11 mouse cellular contexts compared by ENCODE assay signal in the genomic region with DNA sequence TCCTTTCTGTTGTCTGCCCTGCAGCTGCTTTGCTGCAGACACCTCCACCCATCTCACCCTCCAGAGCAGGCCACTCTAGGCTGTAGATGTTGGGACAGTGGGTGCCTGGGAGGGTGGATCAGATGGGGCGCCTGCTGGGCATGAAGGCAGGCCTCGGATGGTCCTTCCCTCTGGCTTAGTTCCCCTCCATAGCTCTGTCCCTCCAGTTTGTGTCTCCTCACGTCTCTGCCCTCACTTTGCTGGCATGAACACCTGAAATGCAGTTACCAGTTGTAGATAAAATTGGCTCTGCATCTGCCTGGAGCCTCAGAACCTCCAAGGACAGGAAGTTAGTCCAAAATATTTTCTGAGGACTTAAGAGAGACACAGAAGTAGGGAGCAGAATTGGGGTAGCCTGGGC. TPM values are rescaled to one million over a fixed set of nuclear protein-coding genes. Genes with fewer than 3 reads are reported as not detected.
A peak's percentile ranks its signal among the peaks of the same experiment; 100 is the strongest.
DNase-seq lines count a peak whose midpoint lies in the region; ATAC-seq and TF ChIP-seq lines count a peak whose summit lies in the region.
"Had no signal": no experiment of that assay in that cellular context is flagged by ENCODE, and none has a peak within 500 bp of the region (broad histone marks: within the 10 kb centered on the region; RNA-seq: fewer than 3 reads in every experiment).

No protein-coding gene starts in this region.

- peak overlapping the region; percentile 88; the same call in 1 of the 2 replicates for H3K4me3 ChIP-seq in kidney, adult 2 months (ENCODE audit: insufficient read depth, low read depth, low read length)
- peak overlapping the region; percentile 97 for H3K4me3 ChIP-seq in E14TG2a.4 (replicated peaks; ENCODE audit: low read length)
- peak overlapping the region; percentile 90 for H3K4me3 ChIP-seq in heart, embryonic 16.5 days (ENCODE audit: low read length)
- no peak overlapping the region for H3K4me3 ChIP-seq in liver, embryonic 14.5 days (ENCODE audit: insufficient read depth in 1 of 2, low read depth in 2 of 2, low read length in 2 of 2)

- no peak for TF ChIP-seq POLR2A in kidney, adult 2 months (IDR thresholded peaks at IDR 0.05; ENCODE audit: low read depth, low read length)

- TF ChIP-seq EP300 in liver, embryonic 14.5 days (IDR thresholded peaks at IDR 0.05; ENCODE audit: low read depth), result no peak

- no peaks in the 10 kb centered on the region for H3K27me3 ChIP-seq in kidney, adult 2 months (replicated peaks; ENCODE audit: control insufficient read depth, insufficient read depth, low read length)
- no peaks in the 10 kb centered on the region for H3K27me3 ChIP-seq in E14TG2a.4 (ENCODE audit: insufficient read depth, low read length)
- no peaks in the 10 kb centered on the region for H3K27me3 ChIP-seq in heart, embryonic 16.5 days (ENCODE audit: control insufficient read depth, insufficient read depth, low read length)
- H3K27me3 ChIP-seq in liver, embryonic 14.5 days (ENCODE audit: control insufficient read depth, insufficient read depth, low read length), result no peaks in the 10 kb centered on the region; the same call in 1 of the 2 replicates

- H3K9ac ChIP-seq in heart, embryonic 16.5 days (ENCODE audit: low read length), result peak overlapping the region; percentile 68
- no peak overlapping the region for H3K9ac ChIP-seq in liver, embryonic 14.5 days (replicated peaks)

- H3K27ac ChIP-seq in kidney, adult 2 months (ENCODE audit: insufficient read depth, low read depth, low read length), result peak overlapping the region; percentile 36; the same call in 1 of the 2 replicates
- peak overlapping the region; percentile 97 for H3K27ac ChIP-seq in heart, embryonic 16.5 days (ENCODE audit: low read length)
- H3K27ac ChIP-seq in liver, embryonic 14.5 days, result no peak overlapping the region

- H3K9me3 ChIP-seq in E14TG2a.4 (ENCODE audit: low read length), result no peaks in the 10 kb centered on the region
- no peaks in the 10 kb centered on the region for H3K9me3 ChIP-seq in heart, embryonic 16.5 days (replicated peaks; ENCODE audit: control insufficient read depth, low read length)
- H3K9me3 ChIP-seq in liver, embryonic 14.5 days (ENCODE audit: control insufficient read depth, low read length), result no peaks in the 10 kb centered on the region

- no peak for ATAC-seq in heart, embryonic 16.5 days (replicated peaks; ENCODE audit: extremely low read depth, insufficient read depth, low FRiP score)
- no peak for ATAC-seq in liver, embryonic 14.5 days (ENCODE audit: insufficient read depth)
- ATAC-seq in erythroid progenitor cell, adult 5-6 weeks (replicated peaks; ENCODE audit: low FRiP score, poor library complexity, severe bottlenecking), result no peak
- ATAC-seq: inflammation-experienced regulatory T-cells, adult 6 months had no signal

- H3K36me3 ChIP-seq in kidney, adult 2 months (ENCODE audit: control insufficient read depth, insufficient read depth, low read length), result no peaks in the 10 kb centered on the region
- H3K36me3 ChIP-seq in E14TG2a.4 (ENCODE audit: insufficient read depth, low read length), result peaks cover 82% of the 10 kb centered on the region
- H3K36me3 ChIP-seq in heart, embryonic 16.5 days (ENCODE audit: control insufficient read depth, insufficient read depth), result peaks cover 25% of the 10 kb centered on the region
- no peaks in the 10 kb centered on the region for H3K36me3 ChIP-seq in liver, embryonic 14.5 days (replicated peaks; ENCODE audit: control insufficient read depth, insufficient read depth, low read depth)

- TF ChIP-seq CTCF in kidney, adult 2 months (conservative IDR thresholded peaks at IDR 0.05; ENCODE audit: insufficient read depth, insufficient read length, low read depth, low read length), result no peak
- TF ChIP-seq CTCF in E14TG2a.4 (conservative IDR thresholded peaks at IDR 0.05; ENCODE audit: low read length), result no peak
- no peak for TF ChIP-seq CTCF in liver, embryonic 14.5 days (IDR thresholded peaks at IDR 0.05; ENCODE audit: low read depth)

- DNase-seq in kidney, adult 2 months, result no peak
- no peak for DNase-seq in kidney, adult 8-10 months
- no peak for DNase-seq in liver, embryonic 14.5 days (ENCODE audit: low read depth in 3 of 3, low spot score in 3 of 3)
- no peak for DNase-seq in thymus, postnatal 14 days
- DNase-seq in retina, postnatal 1 day, result no peak
- DNase-seq: adrenal gland, postnatal 25 days; thymus, postnatal 36 days had no signal

- peaks cover 6% of the 10 kb centered on the region for H3K4me1 ChIP-seq in kidney, adult 2 months (ENCODE audit: control insufficient read depth, insufficient read depth, low read length)
- peaks cover 88% of the 10 kb centered on the region for H3K4me1 ChIP-seq in E14TG2a.4 (replicated peaks; ENCODE audit: low read depth, low read length)
- H3K4me1 ChIP-seq in heart, embryonic 16.5 days (ENCODE audit: control insufficient read depth, insufficient read depth, low read length), result peaks cover 44% of the 10 kb centered on the region
- H3K4me1 ChIP-seq in liver, embryonic 14.5 days (replicated peaks; ENCODE audit: control insufficient read depth in 2 of 2, insufficient read depth in 2 of 2, low read length in 1 of 2), result peaks cover 0 to 5% of the 10 kb centered on the region in 2 experiments; a peak in 3 of 4 replicates

- 55% methylated on average over 3 of the region's 3 CpGs for WGBS in kidney, adult 2 months
- WGBS in heart, embryonic 16.5 days, result 39% methylated on average over 3 of the region's 3 CpGs
- WGBS in liver, embryonic 14.5 days (ENCODE audit: insufficient replicate concordance), result 58% methylated on average over 3 of the region's 3 CpGs

- H3K4me2 ChIP-seq in heart, embryonic 16.5 days (ENCODE audit: low read depth, low read length), result peak overlapping the region; percentile 77
- H3K4me2 ChIP-seq in liver, embryonic 14.5 days (ENCODE audit: low read depth), result peak overlapping the region; percentile 56

RNA-seq across cellular contexts. Expression of a gene that starts 1.6 kb away (rescaled TPM):
- polyA plus RNA-seq in kidney, adult 2 months (2012; rRNA removed), result 21.8 and 23.6 TPM in 2 replicates
- 16.6 and 21.8 TPM in 2 replicates for polyA plus RNA-seq in heart, embryonic 16.5 days (2015; fragmentation: Nextera tagmentation; extraction: Ambion mirVana)
- polyA plus RNA-seq in liver, embryonic 14.5 days (2012; rRNA removed), result 3.9 and 4.2 TPM in 2 replicates
- 1.2 and 1.4 TPM in 2 replicates for polyA plus RNA-seq in liver, embryonic 14.5 days (2014; fragmentation: Nextera tagmentation; extraction: Ambion mirVana)
- not detected in 2 replicates for total RNA-seq in erythroid progenitor cell, adult 5-6 weeks (2015; ENCODE audit: low replicate concordance)
- total RNA-seq in erythroid progenitor cell, adult 5-6 weeks (2017; ENCODE audit: low replicate concordance), result 0.51 TPM in 1 of 2 replicates, not detected in the other
- polyA plus RNA-seq: inflammation-experienced regulatory T-cells, adult 6 months had no signal

RNA-seq across cellular contexts. Expression of a gene that starts 36.8 kb away (rescaled TPM):
- 3.4 and 6.0 TPM in 2 replicates for polyA plus RNA-seq in kidney, adult 2 months (2012; rRNA removed)
- 91.4 and 93.2 TPM in 2 replicates for polyA plus RNA-seq in heart, embryonic 16.5 days (2015; fragmentation: Nextera tagmentation; extraction: Ambion mirVana)
- 37.4 and 52.4 TPM in 2 replicates for polyA plus RNA-seq in liver, embryonic 14.5 days (2012; rRNA removed)
- 89.5 and 92.2 TPM in 2 replicates for polyA plus RNA-seq in liver, embryonic 14.5 days (2014; fragmentation: Nextera tagmentation; extraction: Ambion mirVana)
- total RNA-seq in erythroid progenitor cell, adult 5-6 weeks (2015; ENCODE audit: low replicate concordance), result 40.7 and 50.7 TPM in 2 replicates
- total RNA-seq in erythroid progenitor cell, adult 5-6 weeks (2017; ENCODE audit: low replicate concordance), result 68.7 and 98.2 TPM in 2 replicates

RNA-seq across cellular contexts. Expression of a gene that starts 38.4 kb away (rescaled TPM):
- polyA plus RNA-seq in kidney, adult 2 months (2012; rRNA removed), result 11.9 and 19.5 TPM in 2 replicates
- 1.7 and 2.4 TPM in 2 replicates for polyA plus RNA-seq in heart, embryonic 16.5 days (2015; fragmentation: Nextera tagmentation; extraction: Ambion mirVana)
- polyA plus RNA-seq in liver, embryonic 14.5 days (2012; rRNA removed), result 20.4 and 26.8 TPM in 2 replicates
- 19.6 and 20.3 TPM in 2 replicates for polyA plus RNA-seq in liver, embryonic 14.5 days (2014; fragmentation: Nextera tagmentation; extraction: Ambion mirVana)
- not detected in 2 replicates for total RNA-seq in erythroid progenitor cell, adult 5-6 weeks (2015; ENCODE audit: low replicate concordance)
- total RNA-seq in erythroid progenitor cell, adult 5-6 weeks (2017; ENCODE audit: low replicate concordance), result not detected in 2 replicates
- polyA plus RNA-seq: inflammation-experienced regulatory T-cells, adult 6 months had no signal

RNA-seq across cellular contexts. Expression of a gene that starts 55.5 kb away (rescaled TPM):
- polyA plus RNA-seq in kidney, adult 2 months (2012; rRNA removed), result 67.7 and 84.6 TPM in 2 replicates
- 45.2 and 46.2 TPM in 2 replicates for polyA plus RNA-seq in heart, embryonic 16.5 days (2015; fragmentation: Nextera tagmentation; extraction: Ambion mirVana)
- polyA plus RNA-seq in liver, embryonic 14.5 days (2012; rRNA removed), result 6.7 and 9.0 TPM in 2 replicates
- polyA plus RNA-seq in liver, embryonic 14.5 days (2014; fragmentation: Nextera tagmentation; extraction: Ambion mirVana), result 2.1 and 3.4 TPM in 2 replicates
- total RNA-seq in erythroid progenitor cell, adult 5-6 weeks (2015; ENCODE audit: low replicate concordance), result 2.9 TPM in 1 of 2 replicates, not detected in the other
- 0.26 TPM in 1 of 2 replicates, not detected in the other for total RNA-seq in erythroid progenitor cell, adult 5-6 weeks (2017; ENCODE audit: low replicate concordance)

Comparison
In these comparisons a context has a peak if more than half of its experiments do, and no peak if none do; other contexts are left out.
1. H3K4me3 ChIP-seq: peak in kidney, adult 2 months (single experiment), E14TG2a.4 (single experiment) and heart, embryonic 16.5 days (single experiment); none in liver, embryonic 14.5 days (0 of 2).